Mouse (Mus musculus) heart, postnatal 0 days (tissue): Measurements from ENCODE around the gene Fcor.

Experiments used
- CTCF ChIP-seq: IDR thresholded peaks from 2 replicates; pipeline ENCODE4 v1.5.1; 2016; ENCODE audit warnings: antibody characterized with exemption, control low read depth, low read depth
- EP300 ChIP-seq: IDR thresholded peaks from 2 replicates; pipeline ENCODE4 v1.6.1; 2016; ENCODE audit warnings: antibody characterized with exemption, low read depth

DNA sequence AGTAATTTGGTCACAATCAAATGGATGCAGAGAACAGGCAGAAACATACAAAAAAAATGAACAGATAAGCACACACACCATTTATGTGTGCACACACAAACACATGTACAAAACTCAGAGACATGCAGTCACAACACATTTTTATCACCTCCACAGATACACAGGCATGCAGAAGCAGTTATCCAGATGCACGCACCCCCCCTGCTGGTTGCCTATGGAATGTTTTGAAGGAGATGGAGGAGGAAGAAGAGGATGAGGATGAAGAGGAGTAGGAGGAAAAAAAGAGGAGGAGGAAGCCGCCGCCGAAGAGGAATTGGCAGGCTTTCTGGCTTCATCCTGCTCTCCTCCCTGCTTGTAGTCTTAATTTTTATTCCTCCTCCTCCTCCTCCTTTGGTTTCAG lies 33.5 kb upstream of the Fcor start:
- TF ChIP-seq CTCF (peak; percentile 44), EP300 (no peak)
